Mouse (Mus musculus): ENCODE measurements around the gene Zbtb7b.

DNA sequence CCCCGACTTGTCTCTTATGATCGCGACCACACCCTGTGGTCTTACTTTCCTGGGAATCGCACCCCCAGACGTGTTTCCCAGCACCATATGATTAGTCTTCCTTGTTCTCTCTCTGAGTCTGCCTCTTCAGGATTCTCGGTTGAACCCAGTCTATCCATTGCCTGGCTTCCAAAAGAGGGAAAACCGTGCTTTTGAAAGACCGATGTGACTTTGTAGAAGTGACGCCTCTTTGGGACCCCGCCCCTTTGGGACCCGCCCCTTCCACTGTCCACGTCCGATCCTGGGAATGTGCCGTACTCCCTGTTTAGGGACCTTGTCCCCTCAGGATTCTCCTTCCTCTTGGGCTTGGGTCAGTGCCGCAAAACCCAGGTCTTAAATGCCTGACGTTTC is 24.3 kb upstream of the Zbtb7b start:
- TF ChIP-seq TAL1 (conservative IDR thresholded peaks at IDR 0.05; ENCODE audit: low read depth, low read length) (no peak), CTCF (IDR thresholded peaks at IDR 0.05; ENCODE audit: low read depth, low read length) (no peak), GATA1 (IDR thresholded peaks at IDR 0.05; ENCODE audit: borderline replicate concordance, low read length) (no peak), POLR2AphosphoS5 (IDR thresholded peaks at IDR 0.05; ENCODE audit: insufficient replicate concordance, low read depth, low read length) (no peak)
